ENCODE assay signal across 11 mouse cellular contexts in the genomic region with DNA sequence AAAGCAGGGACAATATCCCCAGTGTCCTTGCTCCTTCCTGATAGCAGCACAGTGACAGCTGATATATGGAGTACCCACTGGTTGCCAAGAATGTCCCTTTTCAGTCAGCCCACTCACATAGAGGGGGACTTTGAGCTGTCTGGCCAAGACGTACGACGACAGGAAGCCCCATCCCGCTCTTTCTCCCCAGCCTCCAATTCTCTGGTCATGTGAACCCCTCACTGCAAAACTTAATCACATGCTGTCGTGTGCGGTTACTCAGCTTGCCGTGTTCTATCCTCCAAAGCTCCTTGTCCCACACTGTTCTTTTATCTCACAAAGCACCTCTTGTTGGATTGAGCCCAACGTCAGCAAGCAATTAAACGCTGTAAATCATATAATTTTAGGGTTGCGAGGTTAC.
DNase-seq lines count a peak whose midpoint lies in the region; ATAC-seq lines count a peak whose summit lies in the region.
"Had no signal": no experiment of that assay in that cellular context is flagged by ENCODE, and none has a peak within 500 bp of the region (broad histone marks: within the 10 kb centered on the region; RNA-seq: fewer than 3 reads in every experiment).

No protein-coding gene starts in this region.

- no peaks in the 10 kb centered on the region for H3K9me3 ChIP-seq in heart, embryonic 15.5 days (replicated peaks)
- no peaks in the 10 kb centered on the region for H3K9me3 ChIP-seq in heart, embryonic 12.5 days (replicated peaks)
- no peaks in the 10 kb centered on the region for H3K9me3 ChIP-seq in hindbrain, embryonic 13.5 days
- H3K9me3 ChIP-seq: embryonic facial prominence, embryonic 12.5 days; limb, embryonic 12.5 days had no signal

- no peak overlapping the region for H3K9ac ChIP-seq in heart, embryonic 15.5 days
- no peak overlapping the region for H3K9ac ChIP-seq in heart, embryonic 12.5 days
- H3K9ac ChIP-seq in hindbrain, embryonic 13.5 days, result no peak overlapping the region
- H3K9ac ChIP-seq: embryonic facial prominence, embryonic 12.5 days; limb, embryonic 12.5 days had no signal

- H3K4me3 ChIP-seq in heart, embryonic 15.5 days, result no peak overlapping the region
- H3K4me3 ChIP-seq in heart, embryonic 12.5 days, result no peak overlapping the region
- no peak overlapping the region for H3K4me3 ChIP-seq in hindbrain, embryonic 13.5 days
- H3K4me3 ChIP-seq: embryonic facial prominence, embryonic 12.5 days; limb, embryonic 12.5 days had no signal

- H3K4me1 ChIP-seq in heart, embryonic 15.5 days (replicated peaks), result 0 out of 2 replicates have a peak, but pooled peaks cover 3% of the 10 kb centered on the region
- peaks cover 4% of the 10 kb centered on the region for H3K4me1 ChIP-seq in heart, embryonic 12.5 days (replicated peaks)
- peaks cover 17% of the 10 kb centered on the region for H3K4me1 ChIP-seq in hindbrain, embryonic 13.5 days (replicated peaks)

- 28% methylated on average over 10 of the region's 10 CpGs for WGBS in heart, embryonic 15.5 days
- 47% methylated on average over 10 of the region's 10 CpGs for WGBS in heart, embryonic 12.5 days
- 44% methylated on average over 10 of the region's 10 CpGs for WGBS in hindbrain, embryonic 13.5 days
- WGBS in large intestine, adult 2 months, result 12% methylated on average over 10 of the region's 10 CpGs

- intact Hi-C loops in left cerebral cortex, postnatal 10 days (cut with DNase I), result no loop called here

- H3K27me3 ChIP-seq in heart, embryonic 15.5 days, result no peaks in the 10 kb centered on the region
- H3K27me3 ChIP-seq in heart, embryonic 12.5 days (replicated peaks), result no peaks in the 10 kb centered on the region
- no peaks in the 10 kb centered on the region for H3K27me3 ChIP-seq in hindbrain, embryonic 13.5 days
- H3K27me3 ChIP-seq: embryonic facial prominence, embryonic 12.5 days had no signal

- no peak overlapping the region for H3K27ac ChIP-seq in heart, embryonic 15.5 days
- H3K27ac ChIP-seq in heart, embryonic 12.5 days (ENCODE audit: poor library complexity, severe bottlenecking), result no peak overlapping the region
- H3K27ac ChIP-seq in hindbrain, embryonic 13.5 days, result no peak overlapping the region
- H3K27ac ChIP-seq: embryonic facial prominence, embryonic 12.5 days; limb, embryonic 12.5 days had no signal

- peak overlapping the region; percentile 21; the same call in 1 of the 2 replicates for H3K4me2 ChIP-seq in heart, embryonic 15.5 days
- H3K4me2 ChIP-seq in heart, embryonic 12.5 days, result no peak overlapping the region
- H3K4me2 ChIP-seq in hindbrain, embryonic 13.5 days, result no peak overlapping the region
- H3K4me2 ChIP-seq: embryonic facial prominence, embryonic 12.5 days; limb, embryonic 12.5 days had no signal

- ATAC-seq in heart, embryonic 15.5 days (replicated peaks; ENCODE audit: insufficient number of reproducible peaks, insufficient read depth, low FRiP score, low read depth), result no peak
- no peak; the same call in 1 of the 2 replicates for ATAC-seq in heart, embryonic 12.5 days (ENCODE audit: insufficient number of reproducible peaks, low FRiP score)
- ATAC-seq in hindbrain, embryonic 13.5 days (ENCODE audit: low FRiP score), result peak; percentile 80
- ATAC-seq: lung, postnatal 0 days had no signal

- H3K36me3 ChIP-seq in heart, embryonic 15.5 days, result no peaks in the 10 kb centered on the region
- no peaks in the 10 kb centered on the region for H3K36me3 ChIP-seq in heart, embryonic 12.5 days
- no peaks in the 10 kb centered on the region for H3K36me3 ChIP-seq in hindbrain, embryonic 13.5 days
- H3K36me3 ChIP-seq: embryonic facial prominence, embryonic 12.5 days; limb, embryonic 12.5 days had no signal

- DNase-seq in T-cell, adult 2 months (ENCODE audit: low spot score), result peak; percentile 1
- peak; percentile 60 for DNase-seq in large intestine, adult 2 months (ENCODE audit: low read depth, low spot score)
- DNase-seq in frontal cortex, adult 2 months (ENCODE audit: extremely low spot score in 1 of 2, low spot score in 1 of 2), result no peak
- no peak for DNase-seq in spleen, postnatal 14 days (ENCODE audit: low spot score in 2 of 2)
- no peak for DNase-seq in left cerebral cortex, postnatal 10 days (ENCODE audit: extremely low spot score in 1 of 2, low spot score in 2 of 2)

Comparison
In these comparisons a context has a peak if more than half of its experiments do, and no peak if none do; other contexts are left out.
1. DNase-seq: peak in T-cell, adult 2 months (single experiment) and large intestine, adult 2 months (single experiment); none in frontal cortex, adult 2 months (0 of 2), spleen, postnatal 14 days (0 of 2) and left cerebral cortex, postnatal 10 days (0 of 2).